ENCODE assay signal across 25 mouse cellular contexts in genomic region chr2:35427559-35427958, GRCm38 (mm10). TPM values are rescaled to one million over a fixed set of nuclear protein-coding genes. Genes with fewer than 3 reads are reported as not detected.
DNase-seq lines count a peak whose midpoint lies in the region; ATAC-seq and TF ChIP-seq lines count a peak whose summit lies in the region.
"Had no signal": no experiment of that assay in that cellular context is flagged by ENCODE, and none has a peak within 500 bp of the region (broad histone marks: within the 10 kb centered on the region; RNA-seq: fewer than 3 reads in every experiment).

No protein-coding gene starts in this region.

- H3K27ac ChIP-seq in heart, adult 2 months = peak overlapping the region; percentile 51
- no peak overlapping the region for H3K27ac ChIP-seq in heart, embryonic 11.5 days (ENCODE audit: low read depth, low read length)
- H3K27ac ChIP-seq: embryonic facial prominence, embryonic 13.5 days; forebrain, embryonic 10.5 days; lung, embryonic 15.5 days; neural tube, embryonic 13.5 days had no signal

- no peak overlapping the region for H3K4me2 ChIP-seq in heart, embryonic 11.5 days
- H3K4me2 ChIP-seq: embryonic facial prominence, embryonic 13.5 days; lung, embryonic 15.5 days; neural tube, embryonic 13.5 days had no signal

- no peaks in the 10 kb centered on the region for H3K79me2 ChIP-seq in heart, adult 2 months (replicated peaks; ENCODE audit: control insufficient read depth, insufficient read depth, low read length)

- peaks cover 12% of the 10 kb centered on the region for H3K4me1 ChIP-seq in heart, adult 2 months (ENCODE audit: control insufficient read depth, insufficient read depth, low read length)
- peaks cover 10% of the 10 kb centered on the region for H3K4me1 ChIP-seq in heart, embryonic 11.5 days (ENCODE audit: control insufficient read depth, insufficient read depth, low read length)

- 37% methylated on average over 2 of the region's 2 CpGs for WGBS in heart, adult 2 months
- 56% methylated on average over 2 of the region's 2 CpGs for WGBS in heart, embryonic 11.5 days (ENCODE audit: insufficient replicate concordance)

- TF ChIP-seq EP300 in heart, adult 2 months (IDR thresholded peaks at IDR 0.05; ENCODE audit: insufficient read depth, low read depth, low read length) = peak; percentile 94

- TF ChIP-seq POLR2A in heart, adult 2 months (IDR thresholded peaks at IDR 0.05; ENCODE audit: insufficient read depth, low read depth, low read length) = peak; percentile 47; the same call in 1 of the 2 replicates

- H3K9me3 ChIP-seq in heart, embryonic 11.5 days (replicated peaks; ENCODE audit: control insufficient read depth, low read length) = no peaks in the 10 kb centered on the region
- H3K9me3 ChIP-seq: embryonic facial prominence, embryonic 13.5 days; forebrain, embryonic 10.5 days; lung, embryonic 15.5 days; neural tube, embryonic 13.5 days had no signal

- ATAC-seq in heart, embryonic 11.5 days (replicated peaks; ENCODE audit: insufficient number of reproducible peaks, low FRiP score, low TSS enrichment) = no peak
- ATAC-seq: Patski had no signal

- H3K4me3 ChIP-seq in heart, adult 2 months = peak overlapping the region; percentile 15; the same call in 1 of the 2 replicates
- H3K4me3 ChIP-seq in heart, embryonic 11.5 days (ENCODE audit: low read depth, low read length) = no peak overlapping the region
- H3K4me3 ChIP-seq: embryonic facial prominence, embryonic 13.5 days; forebrain, embryonic 10.5 days; lung, embryonic 15.5 days; neural tube, embryonic 13.5 days had no signal

- no peak for TF ChIP-seq CTCF in heart, adult 2 months (IDR thresholded peaks at IDR 0.05)

- intact Hi-C loops in heart, adult 2 months (cut with DNase I) = no loop called here
- intact Hi-C loops in heart, postnatal 25 days (cut with DNase I) = loop anchor here (5.0 kb wide), 1 partner anchor 35 kb away; the partner anchor contains the start of gene Ggta1

- H3K9ac ChIP-seq in heart, adult 2 months (ENCODE audit: low read depth, low read length) = no peak overlapping the region
- H3K9ac ChIP-seq in heart, embryonic 11.5 days (ENCODE audit: low read depth, low read length) = no peak overlapping the region
- H3K9ac ChIP-seq: embryonic facial prominence, embryonic 13.5 days; lung, embryonic 15.5 days; neural tube, embryonic 13.5 days had no signal

- no peaks in the 10 kb centered on the region for H3K27me3 ChIP-seq in heart, adult 2 months (ENCODE audit: control insufficient read depth, insufficient read depth, low read length)
- no peaks in the 10 kb centered on the region for H3K27me3 ChIP-seq in heart, embryonic 11.5 days (ENCODE audit: control insufficient read depth, insufficient read depth, low read length)
- H3K27me3 ChIP-seq: embryonic facial prominence, embryonic 13.5 days; lung, embryonic 15.5 days; neural tube, embryonic 13.5 days; Patski had no signal

- H3K36me3 ChIP-seq in heart, adult 2 months (ENCODE audit: control insufficient read depth, insufficient read depth, low read length) = peaks cover 11% of the 10 kb centered on the region
- peaks cover 6% of the 10 kb centered on the region for H3K36me3 ChIP-seq in heart, embryonic 11.5 days (ENCODE audit: control insufficient read depth, insufficient read depth, low read length)
- H3K36me3 ChIP-seq: forebrain, embryonic 10.5 days; lung, embryonic 15.5 days; neural tube, embryonic 13.5 days had no signal

- DNase-seq in heart, adult 2 months = peak; percentile 61 to 74
- peak; percentile 31 for DNase-seq in adipocyte (ENCODE audit: low spot score)
- DNase-seq in embryo, embryonic 9.5 days (ENCODE audit: extremely low spot score) = peak; percentile 32
- DNase-seq in heart, postnatal 25 days (ENCODE audit: low spot score) = peak; percentile 44
- DNase-seq in layer of hippocampus, adult 8-10 months (ENCODE audit: low spot score in 2 of 2) = no peak
- DNase-seq in cerebellum, postnatal 25 days = no peak
- DNase-seq: B cell, adult 2 months; cerebellum, postnatal 14 days; kidney, postnatal 10 days; retina, postnatal 1 day; thymus, postnatal 36 days had no signal

RNA-seq across cellular contexts. Expression of gene 4930402F06Rik, which starts 30.6 kb away (rescaled TPM):
- not detected for total RNA-seq in heart, adult 2 months (2021)
- polyA plus RNA-seq in heart, adult 2 months (2012; rRNA removed) = not detected in 2 replicates
- not detected in 2 replicates for polyA plus RNA-seq in heart, embryonic 11.5 days (2014; fragmentation: Nextera tagmentation; extraction: Ambion mirVana)
- not detected for total RNA-seq in heart, postnatal 25 days (2021)
- not detected for total RNA-seq in layer of hippocampus, adult 8-10 months (2022)
- total RNA-seq: adrenal gland, postnatal 4 days; layer of hippocampus, postnatal 14 days; left cerebral cortex, postnatal 14 days; liver, adult 2 months had no signal
- polyA plus RNA-seq: embryonic facial prominence, embryonic 13.5 days; forebrain, embryonic 10.5 days; frontal cortex, adult 2 months; heart, embryonic 14.5 days; liver, adult 2 months; lung, embryonic 15.5 days; neural tube, embryonic 13.5 days; Patski; small intestine, adult 2 months; stomach, embryonic 14.5 days had no signal

RNA-seq across cellular contexts. Expression of gene Ggta1, which starts 35.5 kb away (rescaled TPM):
- 10 to 100 TPM; 15.4 to 15.5 TPM for total RNA-seq in heart, adult 2 months (2021)
- polyA plus RNA-seq in heart, adult 2 months (2012; rRNA removed) = 8.6 and 16.0 TPM in 2 replicates
- polyA plus RNA-seq in heart, embryonic 11.5 days (2014; fragmentation: Nextera tagmentation; extraction: Ambion mirVana) = 38.1 and 42.1 TPM in 2 replicates
- total RNA-seq in heart, postnatal 25 days (2021) = 10 to 100 TPM; 20.4 to 23.7 TPM
- total RNA-seq in layer of hippocampus, adult 8-10 months (2022) = 10 to 100 TPM in 2 of 4 experiments, 1 to 10 TPM in 2; 2.6 to 16.0 (median 6.7) TPM

Comparison
In these comparisons a context has a peak if more than half of its experiments do, and no peak if none do; other contexts are left out.
1. DNase-seq: peak in heart, adult 2 months (2 of 2), adipocyte (single experiment), embryo, embryonic 9.5 days (single experiment) and heart, postnatal 25 days (single experiment); none in layer of hippocampus, adult 8-10 months (0 of 2) and cerebellum, postnatal 25 days (0 of 2).